Mouse (Mus musculus) hindbrain, embryonic 16.5 days (tissue): ENCODE results near the gene Sez6l. TPM values are rescaled to one million over a fixed set of nuclear protein-coding genes. Genes with fewer than 3 reads are reported as not detected.

Experiments used
- ATAC-seq: fragments of 200-750 bp; cut with Nextera tagmentation; 2 replicates; pipeline ENCODE4 v1.8.0; 2017; ENCODE audit warnings: moderate TSS enrichment, moderate library complexity
- H3K27ac ChIP-seq: fragments of 300-500 bp; sonication (generic); 2 replicates; pipeline ENCODE4 v1.5.1; 2014; ENCODE audit warnings: low read depth, mild to moderate bottlenecking, control low read depth, low read length, moderate library complexity
- H3K27me3 ChIP-seq: fragments of 300-500 bp; sonication (generic); replicated peaks from 2 replicates; pipeline ENCODE4 v1.6.1; 2014; ENCODE audit warnings: low read length; ENCODE audit not compliant: control insufficient read depth, insufficient read depth
- H3K36me3 ChIP-seq: fragments of 300-500 bp; sonication (generic); 2 replicates; pipeline ENCODE4 v1.6.1; 2014; ENCODE audit warnings: mild to moderate bottlenecking, low read length, moderate library complexity, mixed read lengths; ENCODE audit not compliant: control insufficient read depth, insufficient read depth
- H3K4me1 ChIP-seq: fragments of 300-500 bp; sonication (generic); 2 replicates; pipeline ENCODE4 v1.6.1; 2014; ENCODE audit warnings: low read depth, low read length; ENCODE audit not compliant: control insufficient read depth, insufficient read depth
- H3K4me2 ChIP-seq: fragments of 300-500 bp; sonication (generic); 2 replicates; pipeline ENCODE4 v1.6.1; 2014; ENCODE audit warnings: mild to moderate bottlenecking, low read length, control low read depth, moderate library complexity
- H3K4me3 ChIP-seq: fragments of 300-500 bp; sonication (generic); 2 replicates; pipeline ENCODE4 v1.5.1; 2014; ENCODE audit warnings: mild to moderate bottlenecking, low read length, control low read depth, moderate library complexity
- H3K9ac ChIP-seq: fragments of 300-500 bp; sonication (generic); 2 replicates; pipeline ENCODE4 v1.6.1; 2014; ENCODE audit warnings: low read depth, mild to moderate bottlenecking, control low read depth, low read length, moderate library complexity
- H3K9me3 ChIP-seq: fragments of 300-500 bp; sonication (generic); 2 replicates; pipeline ENCODE4 v1.6.1; 2014; ENCODE audit warnings: mild to moderate bottlenecking, low read length, moderate library complexity; ENCODE audit not compliant: control insufficient read depth
- WGBS: fragments of 180-500 bp; shearing (Covaris S2); extraction: QIAGEN DNeasy Blood & Tissue Kit; methylation state at CpG from one replicate; pipeline ENCODE4 v1.1.7; 2014; 5-methylcytosine and 5-hydroxymethylcytosine counted together
- polyA plus RNA-seq: library from polyadenylated mRNA; unstranded; fragments of >200 nt; fragmentation: Nextera tagmentation; extraction: Ambion mirVana; gene quantifications from 2 replicates; pipeline ENCODE4 v1.2.1, GENCODE M21; 2015

Sez6l gene
- polyA plus RNA-seq, 1 experiment from 2014 or later, result 42.8 TPM

DNA sequence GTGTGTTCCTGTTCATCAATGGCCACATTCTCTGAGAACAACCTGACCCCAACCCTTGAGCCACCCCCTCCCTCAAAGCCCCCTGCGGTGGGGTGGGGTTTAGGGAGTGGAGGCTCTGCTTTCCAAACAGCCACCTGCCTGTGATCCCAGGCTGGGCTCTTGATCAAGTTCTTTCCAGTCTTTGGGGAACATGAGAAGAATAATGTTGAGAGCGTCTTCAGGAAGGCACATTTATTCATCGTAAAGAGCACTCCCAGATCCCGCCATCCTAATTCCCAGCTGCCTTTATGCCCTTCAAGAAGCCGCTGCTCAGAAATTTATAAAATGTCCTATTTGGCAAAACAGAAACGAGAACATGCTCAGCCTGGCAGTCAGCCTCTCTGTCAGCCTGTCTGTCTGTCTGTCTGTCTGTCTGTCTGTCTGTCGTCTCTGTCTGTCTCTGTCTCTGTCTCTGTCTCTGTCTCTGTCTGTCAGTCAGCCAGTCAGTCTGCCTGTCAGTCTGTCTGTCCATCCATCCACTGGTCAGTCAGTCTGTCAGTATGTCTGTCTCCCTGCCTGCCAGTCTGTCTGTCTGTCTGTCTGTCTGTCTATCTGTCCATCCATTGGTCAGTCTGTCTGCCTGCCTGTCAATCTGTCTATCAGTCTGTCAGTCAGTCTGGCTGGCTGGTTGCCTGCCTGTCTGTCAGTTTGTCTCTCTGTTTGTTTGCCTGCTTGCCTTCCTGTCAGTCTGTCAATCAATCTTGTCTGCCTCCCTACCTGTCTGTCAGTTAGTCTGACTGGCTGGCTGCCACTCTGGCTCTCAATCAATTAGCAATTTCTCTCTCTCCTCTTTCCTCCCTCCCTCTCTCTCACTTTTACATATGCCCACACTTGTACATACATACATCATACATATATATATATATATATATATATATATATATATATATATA, 19.0 kb upstream of the Sez6l start:
- no peak overlapping the region for H3K27ac ChIP-seq
- 49% methylated on average over 7 of the region's 7 CpGs for WGBS
- no peak for ATAC-seq

GRCm38 (mm10) chr5:112591706-112592105, 14.7 kb upstream of the Sez6l start:
- Histone ChIP-seq H3K9ac (no peak overlapping the region), H3K4me3 (no peak overlapping the region), H3K4me2 (no peak overlapping the region), H3K27ac (no peak overlapping the region), H3K9me3 (no peaks in the 10 kb centered on the region), H3K36me3 (no peaks in the 10 kb centered on the region), H3K4me1 (peaks cover 13% of the 10 kb centered on the region), H3K27me3 (no peaks in the 10 kb centered on the region)
- no peak for ATAC-seq
- WGBS, result 92% methylated on average over 1 of the region's 1 CpGs

More for the DNA sequence above, 19.0 kb upstream of the Sez6l start:
- H3K36me3 ChIP-seq, result no peaks in the 10 kb centered on the region
- H3K4me2 ChIP-seq, result no peak overlapping the region
- H3K9me3 ChIP-seq, result no peaks in the 10 kb centered on the region
- peaks cover 22% of the 10 kb centered on the region for H3K4me1 ChIP-seq
- H3K4me3 ChIP-seq, result no peak overlapping the region
- H3K9ac ChIP-seq, result no peak overlapping the region
- no peaks in the 10 kb centered on the region for H3K27me3 ChIP-seq

DNA sequence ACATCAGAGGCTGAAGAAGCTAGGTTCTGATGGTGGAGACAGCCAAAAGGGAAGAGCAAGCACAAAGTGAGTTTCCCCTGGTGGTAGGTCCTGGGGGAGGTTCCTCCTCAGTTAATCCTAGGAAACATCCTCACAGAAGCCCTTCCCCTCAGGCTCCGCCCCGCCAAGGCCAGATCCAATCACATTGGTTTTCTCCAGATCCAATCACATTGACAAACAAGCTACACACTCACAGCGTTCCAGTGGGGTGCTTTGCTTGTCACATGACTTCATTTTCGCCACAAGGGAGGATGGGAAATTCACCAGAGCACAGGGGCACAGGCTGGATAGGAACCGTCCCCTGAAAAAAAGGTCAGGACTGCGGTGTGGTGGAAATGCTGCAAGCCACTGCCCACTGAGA, 9.1 kb upstream of the Sez6l start:
- H3K9me3 ChIP-seq, result no peaks in the 10 kb centered on the region
- H3K27ac ChIP-seq, result no peak overlapping the region
- no peaks in the 10 kb centered on the region for H3K27me3 ChIP-seq
- 55% methylated on average over 6 of the region's 6 CpGs for WGBS
- no peak overlapping the region for H3K4me3 ChIP-seq
- H3K4me2 ChIP-seq, result no peak overlapping the region
- peaks cover 10% of the 10 kb centered on the region for H3K4me1 ChIP-seq
- H3K9ac ChIP-seq, result no peak overlapping the region
- H3K36me3 ChIP-seq, result no peaks in the 10 kb centered on the region
- no peak for ATAC-seq

GRCm38 (mm10) chr5:112584155-112584769, 7.3 kb upstream of the Sez6l start:
- Histone ChIP-seq H3K27ac (no peak overlapping the region), H3K36me3 (no peaks in the 10 kb centered on the region), H3K9ac (no peak overlapping the region), H3K9me3 (no peaks in the 10 kb centered on the region), H3K4me2 (no peak overlapping the region), H3K4me3 (no peak overlapping the region), H3K4me1 (peaks cover 10% of the 10 kb centered on the region), H3K27me3 (no peaks in the 10 kb centered on the region)
- no peak for ATAC-seq
- WGBS, result 84% methylated on average over 4 of the region's 4 CpGs

GRCm38 (mm10) chr5:112583304-112583703, 6.3 kb upstream of the Sez6l start:
- no peak for ATAC-seq
- WGBS, result 8% methylated on average over 9 of the region's 9 CpGs
- H3K4me2 ChIP-seq, result no peak overlapping the region
- no peaks in the 10 kb centered on the region for H3K36me3 ChIP-seq
- H3K9ac ChIP-seq, result 0 out of 2 replicates have a peak overlapping the region, but pooled peaks have one; percentile 36
- peaks cover 11% of the 10 kb centered on the region for H3K4me1 ChIP-seq
- no peak overlapping the region for H3K27ac ChIP-seq
- no peaks in the 10 kb centered on the region for H3K27me3 ChIP-seq
- H3K9me3 ChIP-seq, result no peaks in the 10 kb centered on the region
- no peak overlapping the region for H3K4me3 ChIP-seq

DNA sequence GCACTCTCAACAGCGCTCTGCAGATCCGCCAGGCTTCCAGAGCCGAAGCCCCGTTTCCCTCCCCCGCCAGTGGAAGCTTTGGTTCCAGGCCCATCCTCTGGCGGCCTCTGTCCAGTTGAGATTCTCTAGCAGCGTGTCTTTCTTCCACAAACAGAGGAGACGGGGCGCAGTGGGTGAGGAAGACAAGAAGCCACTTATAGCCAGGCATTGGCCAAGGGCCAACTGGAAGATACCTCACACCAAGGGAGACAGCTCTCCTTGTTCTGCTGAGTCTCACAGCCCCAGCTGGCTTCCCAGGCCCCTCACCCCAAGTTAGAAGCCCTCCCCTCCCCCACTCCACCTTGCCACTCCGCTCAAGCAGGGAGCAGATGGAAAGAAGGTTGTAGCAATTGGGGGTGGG, 765 bp upstream of the Sez6l start:
- H3K4me3 ChIP-seq, result peak overlapping the region; percentile 51
- no peaks in the 10 kb centered on the region for H3K9me3 ChIP-seq
- no peaks in the 10 kb centered on the region for H3K27me3 ChIP-seq
- H3K36me3 ChIP-seq, result no peaks in the 10 kb centered on the region
- H3K4me2 ChIP-seq, result peak overlapping the region; percentile 71
- H3K27ac ChIP-seq, result peak overlapping the region; percentile 90
- peak; percentile 51 for ATAC-seq
- H3K4me1 ChIP-seq, result peaks cover 26% of the 10 kb centered on the region
- H3K9ac ChIP-seq, result peak overlapping the region; percentile 70
- WGBS, result 2% methylated on average over 10 of the region's 10 CpGs

GRCm38 (mm10) chr5:112576361-112576992, 508 bp downstream of the Sez6l start:
- peak overlapping the region; percentile 90 for H3K27ac ChIP-seq
- H3K4me2 ChIP-seq, result peak overlapping the region; percentile 71
- H3K27me3 ChIP-seq, result no peaks in the 10 kb centered on the region
- peaks cover 26% of the 10 kb centered on the region for H3K4me1 ChIP-seq
- 0 out of 2 replicates have a peak, but pooled peaks have one; percentile 5 for ATAC-seq
- H3K9me3 ChIP-seq, result no peaks in the 10 kb centered on the region
- H3K36me3 ChIP-seq, result no peaks in the 10 kb centered on the region
- 1% methylated on average over 48 of the region's 48 CpGs for WGBS
- peak overlapping the region; percentile 51 for H3K4me3 ChIP-seq
- peak overlapping the region; percentile 70 for H3K9ac ChIP-seq

DNA sequence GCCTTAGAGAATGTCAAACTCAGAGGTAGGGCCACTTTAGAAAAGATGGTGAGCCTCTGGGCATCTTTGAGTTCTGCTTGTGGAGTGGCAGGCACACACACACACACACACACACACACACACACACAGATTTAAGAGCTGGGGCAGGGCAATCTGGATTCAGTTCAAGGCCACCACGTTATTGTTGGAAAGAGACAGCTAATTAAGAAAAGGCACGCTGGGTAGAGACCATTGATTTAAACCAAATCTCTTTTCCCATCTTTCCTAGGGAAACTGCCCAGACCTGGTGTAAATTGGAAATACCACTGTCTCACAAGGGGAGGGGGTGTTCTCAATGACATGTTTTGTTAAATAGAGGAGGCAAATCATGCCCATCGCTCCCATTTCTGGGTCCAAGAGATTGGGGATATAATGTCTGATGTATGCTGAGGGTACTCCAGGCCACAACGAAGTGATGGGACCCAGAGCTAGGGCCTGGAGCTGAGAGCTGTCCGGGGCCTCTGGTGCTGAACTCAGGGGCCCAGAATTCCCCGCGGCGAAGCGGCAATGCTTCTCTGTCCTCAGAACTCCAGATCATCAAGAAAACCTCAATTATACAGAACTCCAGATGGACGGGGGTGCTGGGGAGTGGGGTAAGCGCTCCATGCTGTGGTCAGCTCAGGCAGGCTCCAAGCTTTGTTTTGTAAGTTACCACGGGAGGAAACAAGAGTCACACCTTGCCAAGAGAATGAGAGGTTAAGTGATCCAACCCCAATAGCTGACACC, 1.7 kb downstream of the Sez6l start:
- Histone ChIP-seq H3K4me3 (peak overlapping the region; percentile 51), H3K9me3 (no peaks in the 10 kb centered on the region), H3K9ac (peak overlapping the region; percentile 70), H3K36me3 (no peaks in the 10 kb centered on the region), H3K27ac (no peak overlapping the region), H3K27me3 (no peaks in the 10 kb centered on the region), H3K4me1 (peaks cover 26% of the 10 kb centered on the region), H3K4me2 (peak overlapping the region; percentile 71)
- ATAC-seq, result no peak
- 3% methylated on average over 12 of the region's 12 CpGs for WGBS
